Mouse (Mus musculus) heart, adult 8-10 months (tissue): ENCODE measurements around the gene Zc3h12c. TPM values are rescaled to one million over a fixed set of nuclear protein-coding genes. Genes with fewer than 3 reads are reported as not detected.

Source experiments
- DNase-seq: peaks from one replicate; pipeline ENCODE4 v3.0.0; 2022; ENCODE audit warnings: low spot score
- total RNA-seq, 4 experiments: library from RNA; stranded (reverse); gene quantifications; 2 replicates each; pipeline ENCODE4 v1.2.4; 2022

The Zc3h12c gene
- total RNA-seq, 4 experiments from 2014 or later = 8.2 to 9.2 (median 8.7) TPM

DNA sequence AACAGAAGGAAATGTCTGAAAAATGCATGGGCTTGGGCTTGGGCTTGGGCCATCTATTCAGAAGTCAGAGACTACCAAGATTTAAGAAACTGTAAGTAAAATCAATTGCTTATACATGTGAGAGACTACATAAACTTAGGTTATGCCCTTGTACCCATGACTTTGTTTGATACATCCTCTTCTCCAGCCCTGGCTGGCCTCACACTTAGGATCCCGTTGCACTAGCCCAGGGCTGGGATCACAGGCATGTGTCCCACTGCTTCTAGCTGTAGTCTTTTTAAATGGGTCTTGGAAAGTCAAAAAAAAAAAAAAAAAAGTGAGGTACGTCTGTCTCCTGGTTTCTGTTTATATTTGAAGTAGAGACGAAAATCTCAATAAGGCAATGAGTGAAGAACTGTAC lies 1.3 kb downstream of the Zc3h12c start:
- no peak for DNase-seq

DNA sequence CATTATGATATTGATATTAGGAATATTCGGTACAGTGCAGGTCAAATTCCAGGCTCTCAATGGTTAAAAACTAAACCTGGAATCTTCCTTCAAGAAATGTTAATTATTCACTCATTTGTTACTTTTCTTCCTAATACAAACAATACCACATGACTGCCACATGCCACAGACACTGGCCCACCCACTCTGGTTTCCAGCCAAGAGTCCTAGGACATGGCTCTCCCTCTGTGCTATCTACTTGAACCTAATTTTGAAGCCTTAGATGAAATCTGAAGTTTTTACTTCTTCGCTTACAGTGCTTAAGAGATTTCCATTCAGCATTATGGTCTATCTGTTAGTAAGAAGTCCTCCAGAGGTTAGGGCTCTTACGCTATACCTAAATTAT lies 2.7 kb downstream of the Zc3h12c start:
- no peak for DNase-seq

DNA sequence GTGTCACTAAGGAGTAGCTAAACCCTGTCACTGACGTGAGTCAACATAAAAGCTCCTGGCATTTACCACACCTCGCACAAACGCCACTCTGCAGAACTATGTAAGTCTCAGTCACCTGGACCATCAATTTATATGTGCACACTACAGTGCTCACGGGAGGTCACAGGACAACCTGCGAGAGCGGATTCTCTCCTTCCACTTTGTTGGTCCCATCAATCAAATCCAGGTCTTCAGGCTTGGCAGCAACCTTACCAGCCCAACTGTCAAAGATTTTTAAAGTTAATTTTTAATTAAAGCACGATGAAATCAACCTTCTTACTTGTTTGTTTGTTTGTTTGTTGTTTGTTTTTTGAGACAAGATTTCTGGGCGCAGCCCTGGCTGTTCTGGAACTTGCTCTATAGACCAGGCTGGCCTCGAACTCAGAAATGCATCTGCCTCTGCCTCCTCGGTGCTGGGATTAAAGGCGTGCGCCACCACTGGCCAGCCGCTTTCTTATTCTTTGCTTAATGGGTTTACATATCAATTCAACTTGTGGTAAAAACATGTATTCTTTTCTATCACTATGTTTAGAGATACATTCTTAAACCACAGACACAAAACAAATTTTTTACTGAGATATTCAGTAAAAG lies 3.2 kb downstream of the Zc3h12c start:
- no peak for DNase-seq

DNA sequence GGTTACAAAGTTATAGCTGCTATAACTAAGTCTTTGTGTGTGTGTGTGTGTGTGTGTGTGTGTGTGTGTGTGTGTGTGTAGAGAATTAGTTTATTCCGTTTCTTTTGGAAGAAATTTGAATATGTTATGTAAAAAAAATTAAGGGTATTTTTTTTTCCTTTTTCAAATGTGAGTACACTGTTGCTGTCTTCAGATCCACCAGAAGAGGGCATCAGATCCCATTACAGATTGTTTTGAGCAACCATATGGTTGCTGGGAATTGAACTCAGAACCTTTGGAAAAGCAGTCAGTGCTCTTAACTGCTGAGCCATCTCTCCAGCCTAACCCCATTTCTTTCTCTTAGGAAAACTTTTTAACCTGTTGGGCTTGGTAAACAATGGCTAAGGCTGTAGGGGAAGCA lies 7.9 kb downstream of the Zc3h12c start:
- DNase-seq = no peak

DNA sequence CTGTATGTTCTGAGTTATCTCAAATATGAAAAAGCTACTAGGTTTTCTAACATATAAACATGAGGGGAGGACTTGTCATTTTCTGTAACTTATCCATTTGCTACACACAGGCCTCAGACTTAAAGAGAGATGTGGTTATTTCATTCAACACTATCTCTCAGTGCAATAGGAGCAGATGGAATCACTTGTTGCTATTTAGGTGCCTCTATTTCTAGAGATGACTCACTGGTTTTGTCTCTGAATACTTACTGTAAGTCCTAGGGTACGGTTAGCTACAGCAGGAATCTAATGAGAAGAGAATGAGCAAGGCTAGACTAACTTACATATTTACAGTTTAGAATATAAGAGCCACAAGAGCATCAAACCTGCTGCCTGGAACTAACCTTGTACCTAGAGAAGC lies 9.8 kb downstream of the Zc3h12c start:
- no peak for DNase-seq

DNA sequence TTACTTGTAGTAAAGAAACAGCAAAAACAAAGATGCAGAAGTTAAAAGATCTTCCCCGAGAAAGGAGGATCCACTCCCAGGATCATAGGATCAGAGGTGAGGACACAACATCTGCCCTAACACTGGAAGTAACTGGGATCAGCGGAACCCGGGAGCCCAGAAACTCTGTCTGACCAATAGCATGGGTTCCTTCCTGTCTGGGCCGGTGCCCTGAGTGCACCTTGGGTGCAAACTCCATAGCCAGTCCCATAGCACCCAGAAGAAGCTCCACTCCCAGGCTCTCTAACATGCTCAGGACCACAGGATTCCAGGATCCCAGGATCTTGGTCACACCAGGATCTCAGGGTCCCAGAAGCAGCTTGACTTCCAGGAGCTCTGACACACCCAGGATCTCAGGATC lies 13.0 kb downstream of the Zc3h12c start:
- no peak for DNase-seq

DNA sequence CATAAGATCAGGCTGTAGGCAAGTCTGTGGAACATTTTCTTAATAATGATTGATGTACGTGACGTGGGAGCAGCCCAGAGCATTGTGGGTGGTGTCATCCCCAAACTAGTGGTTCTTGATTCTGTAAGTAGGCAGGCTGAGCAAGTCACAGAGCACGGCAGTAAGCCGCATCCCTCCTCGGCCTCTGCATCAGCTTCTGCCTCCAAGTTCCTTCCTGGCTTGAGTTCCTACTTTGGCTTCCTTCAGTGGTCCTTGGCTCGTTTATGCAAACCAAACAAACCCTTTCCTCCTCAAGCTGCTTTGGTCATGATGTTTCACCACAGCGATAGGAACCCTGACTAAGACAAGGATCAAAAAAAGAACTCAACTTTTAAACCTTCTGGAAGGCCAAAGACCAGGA lies 14.1 kb downstream of the Zc3h12c start:
- DNase-seq = peak; percentile 51

DNA sequence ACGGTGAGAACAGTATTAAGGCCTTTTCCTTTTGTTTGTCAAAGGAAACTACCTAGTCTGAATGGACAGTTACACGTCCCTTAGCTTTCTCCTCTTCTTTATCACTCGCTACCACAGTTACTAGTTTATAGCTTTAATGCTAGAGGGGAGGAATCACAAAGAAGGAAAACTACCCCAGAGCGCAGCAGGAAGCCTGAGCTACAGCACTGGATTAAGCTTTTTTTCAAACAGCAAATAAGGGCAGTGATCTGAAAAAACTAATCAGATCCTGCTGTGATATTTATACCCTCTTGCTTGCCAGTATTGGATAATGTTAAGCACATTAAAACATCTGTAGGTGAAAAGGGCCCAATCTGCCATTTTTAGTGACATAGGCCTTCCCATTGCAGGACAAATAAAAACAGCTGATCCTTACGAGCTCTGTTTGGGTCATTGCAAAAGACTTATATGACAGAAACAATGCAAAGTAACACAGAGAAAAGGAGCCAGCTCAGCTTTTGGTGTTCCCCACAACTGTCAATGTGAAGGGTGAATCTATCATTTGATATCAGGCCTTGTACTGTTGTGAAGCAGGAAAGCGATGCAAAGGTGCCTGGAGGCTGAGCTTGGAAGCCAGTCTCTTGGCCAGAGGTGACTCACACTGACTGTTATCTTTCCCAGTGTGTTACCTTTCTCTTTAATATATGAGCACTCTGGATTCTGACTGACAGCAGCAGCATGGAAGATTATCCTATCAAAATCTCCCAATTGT lies 16.1 kb downstream of the Zc3h12c start:
- DNase-seq = no peak

DNA sequence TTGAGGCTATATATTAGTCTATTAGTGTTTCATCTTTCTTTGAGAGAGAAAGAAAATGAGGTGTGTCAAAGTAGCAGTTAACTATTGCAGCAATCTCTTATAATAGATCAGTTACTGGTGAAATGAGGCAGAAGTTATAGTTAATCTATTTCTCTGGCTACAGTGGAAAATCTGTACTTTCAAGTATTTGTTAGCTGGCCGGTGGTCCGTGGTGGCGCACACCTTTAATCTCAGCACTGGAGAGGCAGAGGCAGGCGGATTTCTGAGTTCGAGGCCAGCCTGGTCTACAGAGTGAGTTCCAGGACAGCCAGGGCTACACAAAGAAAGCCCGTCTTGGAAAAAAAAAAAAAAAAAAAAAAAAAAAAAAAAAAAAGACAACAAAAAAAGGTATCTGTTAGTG lies 18.6 kb downstream of the Zc3h12c start:
- no peak for DNase-seq

DNA sequence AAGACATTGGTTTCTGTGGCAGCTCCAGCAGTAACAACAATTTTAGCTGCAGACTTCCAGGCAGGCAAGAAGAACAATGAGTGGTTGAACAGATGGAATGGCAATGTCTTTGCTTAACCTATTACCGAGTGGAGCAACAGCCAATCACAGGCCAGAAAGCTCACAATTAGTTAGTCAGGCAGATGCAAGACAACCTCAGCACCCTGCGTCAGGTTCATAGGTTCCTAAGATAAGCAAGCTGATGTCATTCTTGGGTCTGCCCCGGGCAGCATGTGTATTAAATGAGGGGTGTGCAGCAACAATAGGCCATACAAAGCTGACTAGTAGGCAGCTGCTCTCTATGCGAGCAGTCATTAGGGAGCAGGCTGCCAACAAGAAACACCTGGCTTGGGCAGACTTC lies 19.1 kb downstream of the Zc3h12c start:
- DNase-seq = peak; percentile 57

DNA sequence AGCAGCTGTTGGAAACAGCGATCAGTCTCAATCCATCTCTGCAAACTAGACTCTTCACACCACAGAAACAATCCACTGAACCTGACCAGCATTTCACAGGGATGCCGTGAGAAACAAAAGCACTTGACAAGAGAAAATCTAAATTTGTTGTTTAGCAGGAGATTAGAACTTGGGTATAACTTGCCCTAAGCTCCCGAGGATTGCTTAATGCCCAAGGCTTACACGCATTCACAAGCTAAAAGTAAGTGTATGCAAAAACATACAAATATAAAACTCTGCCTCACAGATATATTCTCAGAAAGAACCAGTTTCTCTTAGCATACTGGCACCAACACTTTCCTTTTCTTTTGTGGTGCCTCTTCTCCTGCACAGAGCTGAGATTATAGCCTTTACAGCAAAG lies 19.5 kb downstream of the Zc3h12c start:
- DNase-seq = no peak

DNA sequence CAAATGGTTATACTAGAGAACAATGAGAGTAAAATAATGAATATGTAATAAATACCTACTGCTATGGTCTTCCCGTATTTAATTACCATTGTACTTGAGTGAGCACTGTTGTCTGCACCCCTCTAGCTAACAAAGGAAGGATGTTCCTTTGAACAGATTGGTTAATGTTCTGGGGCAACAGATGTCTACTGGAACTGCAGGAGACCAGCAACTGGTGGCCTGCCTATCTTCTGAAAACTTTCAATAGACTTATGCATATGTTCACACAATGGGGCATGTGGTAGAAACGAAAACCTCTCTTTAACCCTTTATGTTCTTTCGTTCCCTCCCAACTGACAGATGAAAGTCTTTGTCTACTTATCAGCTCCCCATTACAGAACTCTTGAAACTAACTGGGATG lies 20.1 kb downstream of the Zc3h12c start:
- no peak for DNase-seq

DNA sequence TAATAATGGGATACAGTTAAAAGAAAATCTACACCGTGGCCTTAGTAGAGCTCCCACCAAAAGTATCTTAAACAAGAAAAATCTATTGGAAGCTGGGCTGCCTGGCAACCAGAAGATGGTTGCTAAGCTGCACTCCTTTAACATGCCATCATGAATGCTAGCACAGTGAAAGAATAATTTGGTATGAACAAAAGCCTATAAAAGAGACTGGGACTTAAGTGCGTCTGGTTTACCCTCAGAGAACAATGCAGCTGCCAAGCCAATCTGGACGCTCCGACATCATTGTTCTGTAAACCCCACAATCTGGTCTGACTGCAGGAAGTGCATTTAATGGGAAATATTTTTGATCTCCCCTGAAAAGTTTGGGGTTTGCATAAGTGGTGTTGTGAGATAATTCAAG lies 22.1 kb downstream of the Zc3h12c start:
- DNase-seq = no peak

DNA sequence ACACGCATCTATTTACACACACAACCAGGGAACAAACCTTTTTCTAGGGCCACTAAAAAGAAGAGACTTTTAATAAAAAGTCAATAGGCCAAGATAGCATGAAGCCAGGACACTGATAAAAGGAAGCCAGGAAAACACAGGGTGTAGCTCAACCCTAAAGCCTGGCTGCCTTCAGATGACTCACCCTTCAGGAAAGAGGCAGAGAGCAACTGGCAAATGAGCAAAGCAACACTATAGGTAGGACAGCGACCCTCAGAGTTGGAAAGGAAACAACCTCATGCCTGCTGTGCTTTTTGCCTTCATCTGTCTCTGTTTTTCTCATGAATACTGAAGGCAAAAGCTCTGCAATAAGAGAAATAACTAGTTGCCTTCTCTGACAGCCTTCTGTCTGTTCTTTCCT lies 35.6 kb downstream of the Zc3h12c start:
- DNase-seq = no peak

DNA sequence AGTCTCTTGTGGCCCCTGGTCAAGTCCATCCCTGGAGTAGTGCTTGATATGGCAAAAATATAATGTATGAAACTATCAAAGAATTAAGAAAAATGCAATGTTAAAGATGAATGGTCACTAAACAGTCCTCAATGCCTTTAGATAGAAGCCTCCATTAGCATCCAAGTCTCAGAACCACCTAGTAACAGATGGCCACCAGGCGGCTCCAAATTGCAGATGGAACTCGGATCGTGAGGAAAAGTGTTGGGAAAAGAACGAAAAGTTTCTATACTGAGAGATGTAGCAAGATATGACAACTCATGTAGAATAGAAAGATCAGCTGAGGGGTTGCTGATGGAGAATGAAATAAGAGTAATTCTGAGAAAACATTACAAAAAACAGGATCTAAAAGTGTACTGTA lies 38.0 kb downstream of the Zc3h12c start:
- no peak for DNase-seq

DNA sequence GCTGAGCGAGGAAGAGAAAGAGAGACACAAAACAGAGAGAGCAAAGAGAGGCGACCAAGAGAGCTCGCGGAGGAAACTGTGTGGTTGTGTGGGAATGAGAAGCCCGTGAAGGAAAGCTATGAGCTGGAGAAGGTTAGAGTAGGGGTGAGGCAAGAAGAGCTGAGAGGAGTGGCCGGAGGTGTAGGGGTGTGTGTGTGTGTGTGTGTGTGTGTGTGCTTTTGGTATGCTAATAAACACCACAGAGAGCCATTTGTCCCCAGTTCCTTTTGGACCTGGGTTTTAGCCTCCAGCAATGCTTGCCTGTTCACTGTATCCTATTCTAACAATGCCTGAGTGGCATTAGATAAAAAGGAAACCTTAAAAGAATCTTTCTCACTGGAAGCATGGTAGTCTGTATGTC lies 43.1 kb downstream of the Zc3h12c start:
- DNase-seq = no peak

DNA sequence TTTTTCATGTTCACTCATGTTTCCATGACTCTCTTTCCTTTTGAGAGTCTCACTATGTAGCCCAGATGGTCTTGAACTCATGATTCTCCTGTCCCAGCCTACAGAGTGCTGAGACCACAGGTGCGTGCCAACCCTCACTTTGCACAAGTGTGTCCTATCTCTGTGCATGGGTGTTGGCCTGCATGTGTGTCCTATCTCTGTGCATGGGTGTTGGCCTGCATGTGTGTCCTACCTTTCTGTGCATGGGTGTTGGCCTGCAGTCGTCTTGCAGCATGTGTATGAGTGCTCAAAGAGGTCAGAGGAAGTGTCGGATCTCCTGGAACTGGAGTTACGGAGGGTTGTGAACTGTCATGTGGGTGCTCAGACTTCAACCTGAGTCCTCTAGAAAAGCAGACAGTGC lies 49.2 kb downstream of the Zc3h12c start:
- DNase-seq = no peak

DNA sequence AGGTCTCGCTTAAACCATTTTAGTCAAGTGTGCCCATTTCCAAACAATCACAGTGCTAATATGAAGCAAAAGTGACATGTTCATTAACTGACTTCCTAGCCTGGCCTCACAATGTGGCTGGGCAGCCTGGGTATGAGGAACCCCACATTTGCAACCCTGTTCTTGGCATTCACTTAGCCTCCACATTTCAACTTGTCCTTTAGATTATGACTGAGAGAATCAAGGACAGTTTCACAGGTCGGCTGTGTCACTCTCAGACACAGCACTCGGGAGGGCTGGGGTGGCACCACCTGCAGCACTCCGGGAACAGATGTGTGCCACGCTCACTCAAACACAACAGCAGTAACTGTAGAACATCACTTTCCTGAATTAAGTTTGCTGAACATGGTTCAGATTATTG lies 55.3 kb downstream of the Zc3h12c start:
- DNase-seq = no peak

DNA sequence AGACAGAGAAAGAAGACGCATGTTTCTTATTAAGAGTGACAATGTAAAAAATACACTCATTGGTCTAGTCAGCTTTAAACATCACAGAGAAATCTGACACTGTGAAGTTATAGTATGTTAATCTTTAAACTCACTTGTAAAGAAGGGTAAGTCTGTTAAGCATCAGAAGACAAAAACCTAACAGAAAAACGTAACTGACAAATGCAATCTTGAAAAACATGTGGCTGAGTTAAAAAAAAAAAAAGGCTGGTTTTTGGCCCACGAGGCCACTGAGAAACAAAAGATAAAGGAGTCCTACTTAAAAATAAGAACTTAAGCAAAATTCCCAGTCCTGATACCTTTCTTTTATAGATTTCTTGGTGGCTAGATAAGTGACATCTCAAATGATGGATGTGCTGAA lies 57.6 kb downstream of the Zc3h12c start:
- DNase-seq = no peak

DNA sequence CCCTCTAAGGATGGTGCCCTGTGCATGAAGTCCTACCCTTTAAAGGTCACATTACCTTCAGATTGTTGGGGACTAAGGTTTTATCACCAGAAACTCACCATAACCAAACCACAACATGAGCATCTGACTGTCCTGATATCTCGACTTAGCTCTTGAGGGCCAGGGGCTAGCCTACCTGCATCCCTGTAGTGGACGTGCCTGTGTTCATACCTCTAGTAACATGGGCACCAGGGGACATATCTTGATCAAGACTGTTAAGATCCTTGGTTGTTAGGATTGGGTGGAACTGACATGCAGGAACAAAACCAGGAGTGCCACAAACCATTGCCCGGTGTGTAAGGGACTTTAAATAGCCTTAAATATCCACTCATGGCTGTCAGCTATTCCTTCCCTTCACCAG lies 61.2 kb downstream of the Zc3h12c start:
- DNase-seq = no peak

DNA sequence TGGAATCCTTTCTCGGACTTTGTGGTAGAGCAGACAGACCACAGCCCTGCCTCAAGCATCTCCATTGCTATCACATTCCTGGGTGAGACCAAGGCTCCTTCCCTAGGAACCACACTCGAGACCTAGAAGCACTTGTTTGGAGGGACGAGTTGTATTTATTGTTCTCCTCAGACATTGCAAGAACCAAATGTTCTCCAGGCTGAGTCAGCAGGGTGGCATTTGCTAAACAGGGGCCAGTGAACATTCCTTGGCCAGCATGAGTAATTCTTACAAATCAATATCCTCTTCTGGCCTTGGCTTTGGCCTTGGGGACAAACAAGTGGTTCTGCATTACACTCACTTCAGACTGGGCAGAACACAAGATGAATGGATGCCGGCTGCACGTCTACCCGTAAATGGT lies 62.9 kb downstream of the Zc3h12c start:
- DNase-seq = no peak

DNA sequence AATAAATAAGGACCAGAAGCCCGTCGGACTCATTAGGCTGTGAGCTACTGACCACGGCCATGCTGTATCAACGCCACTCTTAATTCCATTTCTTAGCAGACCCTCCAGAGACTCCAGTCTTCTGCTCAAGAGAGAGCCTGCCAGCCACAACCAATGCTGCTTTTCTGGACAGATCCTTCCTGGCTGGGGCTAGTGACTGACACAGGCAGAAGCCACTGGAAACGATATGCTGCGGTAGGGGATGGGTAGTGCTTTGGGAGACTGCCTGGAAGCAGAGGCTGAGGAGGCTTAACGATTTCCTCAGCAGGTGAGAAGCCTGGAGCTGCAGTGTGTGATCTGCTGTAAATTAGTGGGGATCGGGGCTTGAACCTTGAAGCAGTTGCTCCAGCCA lies 64.2 kb downstream of the Zc3h12c start:
- no peak for DNase-seq

DNA sequence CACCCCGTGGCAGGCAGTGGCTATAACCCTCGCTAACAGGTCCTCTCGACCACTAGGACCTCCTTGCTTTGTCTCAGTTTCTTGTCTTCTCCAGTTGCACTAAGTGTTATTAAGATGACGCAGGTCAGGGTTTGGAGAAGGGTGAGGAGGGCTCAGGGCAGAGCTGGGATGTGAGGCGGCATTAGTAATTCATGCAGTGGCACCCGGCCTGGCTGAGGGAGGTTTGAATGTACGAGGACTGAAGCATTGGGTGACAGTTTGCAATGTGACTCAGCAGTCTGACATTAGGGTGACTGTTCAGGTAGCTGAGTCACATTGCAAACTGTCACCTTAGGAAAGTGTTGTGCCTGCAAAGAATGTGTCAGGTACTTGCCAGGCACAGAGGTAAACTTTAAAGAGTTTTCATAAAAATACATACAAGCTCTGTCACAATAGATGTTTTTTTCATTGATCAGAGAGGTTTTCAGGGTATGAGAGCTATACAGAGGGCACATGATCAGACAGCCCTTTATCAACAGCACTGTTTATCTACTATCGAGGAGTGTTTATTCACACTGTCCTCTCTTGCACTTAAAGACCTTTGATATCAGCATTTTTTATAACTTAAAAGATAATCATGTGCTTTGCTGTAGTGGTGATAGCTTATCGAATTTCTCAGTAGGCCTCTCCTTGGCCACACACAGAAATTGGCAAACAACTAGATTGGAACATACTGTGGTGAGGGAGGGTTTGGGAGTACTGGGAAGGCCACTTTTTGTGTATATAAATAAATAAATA lies 64.7 kb downstream of the Zc3h12c start:
- no peak for DNase-seq
